ENCODE assay signal across 18 mouse cellular contexts in the genomic region with DNA sequence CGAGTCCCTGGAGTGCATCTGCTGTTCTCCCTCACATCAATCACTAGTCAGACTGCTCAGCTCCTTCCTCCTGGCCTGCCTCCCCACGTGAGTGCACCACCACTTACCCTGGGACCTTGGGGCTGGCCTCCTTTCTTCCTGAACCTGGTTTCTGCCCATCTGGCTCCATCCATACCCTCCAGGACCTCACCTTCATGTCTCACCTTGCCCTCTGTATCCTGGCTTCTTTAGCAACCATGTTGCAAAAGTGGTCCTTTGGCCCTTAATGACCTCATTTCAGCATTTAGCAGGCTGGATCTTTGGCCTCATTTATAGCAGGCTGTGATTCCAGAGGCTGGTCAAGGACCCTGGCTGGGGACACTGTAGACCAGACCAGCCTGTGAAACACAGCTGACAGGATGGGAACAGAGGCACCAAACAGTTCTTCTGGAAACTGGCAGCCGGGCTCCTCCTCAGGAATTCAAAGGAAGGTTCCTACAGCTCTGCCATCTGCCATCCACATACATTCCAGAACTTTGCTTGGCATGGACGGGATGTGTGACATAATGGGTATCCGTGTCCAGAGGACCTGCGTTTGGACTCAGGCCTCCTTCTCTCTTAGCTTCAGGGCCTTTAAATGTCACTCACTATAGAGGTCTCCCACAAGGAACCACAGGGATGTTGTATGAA. TPM values are rescaled to one million over a fixed set of nuclear protein-coding genes. Genes with fewer than 3 reads are reported as not detected.
A peak's percentile ranks its signal among the peaks of the same experiment; 100 is the strongest.
DNase-seq lines count a peak whose midpoint lies in the region; ATAC-seq and TF ChIP-seq lines count a peak whose summit lies in the region.
"Had no signal": no experiment of that assay in that cellular context is flagged by ENCODE, and none has a peak within 500 bp of the region (broad histone marks: within the 10 kb centered on the region; RNA-seq: fewer than 3 reads in every experiment).

No protein-coding gene starts in this region.

- DNase-seq in hindbrain, postnatal 0 days (ENCODE audit: low spot score), result peak; percentile 23
- DNase-seq in hindbrain, embryonic 14.5 days (ENCODE audit: low spot score), result no peak
- DNase-seq in midbrain, postnatal 0 days (ENCODE audit: low spot score), result peak; percentile 13
- DNase-seq in midbrain, embryonic 10.5 days (ENCODE audit: low spot score), result no peak
- peak; percentile 94 to 97 for DNase-seq in cerebellum, adult 2 months
- DNase-seq in cerebellum, postnatal 36 days, result peak; percentile 89 to 94
- no peak for DNase-seq in gastrocnemius, adult 8-10 months (ENCODE audit: low spot score in 2 of 2)
- DNase-seq: heart, adult 11 months; heart, postnatal 14 days; midbrain, embryonic 14.5 days had no signal

- H3K9me3 ChIP-seq in hindbrain, postnatal 0 days (ENCODE audit: low read length), result no peaks in the 10 kb centered on the region
- H3K9me3 ChIP-seq in hindbrain, embryonic 14.5 days (ENCODE audit: control insufficient read depth, low read length), result no peaks in the 10 kb centered on the region
- H3K9me3 ChIP-seq in midbrain, postnatal 0 days (ENCODE audit: low read length), result no peaks in the 10 kb centered on the region
- H3K9me3 ChIP-seq in midbrain, embryonic 10.5 days (replicated peaks), result no peaks in the 10 kb centered on the region
- H3K9me3 ChIP-seq: embryonic facial prominence, embryonic 13.5 days; heart, embryonic 12.5 days; hindbrain, embryonic 12.5 days; kidney, embryonic 15.5 days; limb, embryonic 15.5 days; neural tube, embryonic 15.5 days had no signal

- H3K27ac ChIP-seq in hindbrain, postnatal 0 days, result no peak overlapping the region
- no peak overlapping the region for H3K27ac ChIP-seq in hindbrain, embryonic 14.5 days
- H3K27ac ChIP-seq in midbrain, postnatal 0 days (ENCODE audit: low read depth, low read length), result no peak overlapping the region
- no peak overlapping the region for H3K27ac ChIP-seq in midbrain, embryonic 10.5 days (replicated peaks)
- H3K27ac ChIP-seq in cerebellum, adult 2 months (ENCODE audit: insufficient read depth, low read length), result peak overlapping the region; percentile 72
- H3K27ac ChIP-seq: embryonic facial prominence, embryonic 13.5 days; hindbrain, embryonic 12.5 days; kidney, embryonic 15.5 days; limb, embryonic 15.5 days; neural tube, embryonic 15.5 days had no signal

- WGBS in hindbrain, postnatal 0 days, result 53% methylated on average over 6 of the region's 6 CpGs
- 73% methylated on average over 6 of the region's 6 CpGs for WGBS in hindbrain, embryonic 14.5 days
- 75% methylated on average over 6 of the region's 6 CpGs for WGBS in midbrain, postnatal 0 days
- WGBS in midbrain, embryonic 10.5 days, result 75% methylated on average over 6 of the region's 6 CpGs
- WGBS in cerebellum, adult 2 months, result 8% methylated on average over 6 of the region's 6 CpGs

- H3K27me3 ChIP-seq in hindbrain, postnatal 0 days (ENCODE audit: insufficient read depth, low read length), result no peaks in the 10 kb centered on the region
- no peaks in the 10 kb centered on the region for H3K27me3 ChIP-seq in hindbrain, embryonic 14.5 days (ENCODE audit: control insufficient read depth, insufficient read depth, low read length)
- H3K27me3 ChIP-seq in midbrain, postnatal 0 days (ENCODE audit: insufficient read depth, low read length), result no peaks in the 10 kb centered on the region
- H3K27me3 ChIP-seq in midbrain, embryonic 10.5 days (ENCODE audit: low read depth, poor library complexity, severe bottlenecking), result no peaks in the 10 kb centered on the region
- no peaks in the 10 kb centered on the region for H3K27me3 ChIP-seq in cerebellum, adult 2 months (ENCODE audit: control insufficient read depth, insufficient read depth, low read length)
- H3K27me3 ChIP-seq: embryonic facial prominence, embryonic 13.5 days; hindbrain, embryonic 12.5 days; kidney, embryonic 15.5 days; limb, embryonic 15.5 days; neural tube, embryonic 15.5 days had no signal

- no peaks in the 10 kb centered on the region for H3K36me3 ChIP-seq in hindbrain, postnatal 0 days (ENCODE audit: insufficient read depth, low read length)
- no peaks in the 10 kb centered on the region for H3K36me3 ChIP-seq in hindbrain, embryonic 14.5 days (replicated peaks; ENCODE audit: control insufficient read depth, insufficient read depth)
- no peaks in the 10 kb centered on the region for H3K36me3 ChIP-seq in midbrain, postnatal 0 days (ENCODE audit: insufficient read depth, low read length)
- no peaks in the 10 kb centered on the region for H3K36me3 ChIP-seq in midbrain, embryonic 10.5 days
- H3K36me3 ChIP-seq: embryonic facial prominence, embryonic 13.5 days; heart, embryonic 12.5 days; hindbrain, embryonic 12.5 days; kidney, embryonic 15.5 days; limb, embryonic 15.5 days; neural tube, embryonic 15.5 days had no signal

- TF ChIP-seq CTCF in hindbrain, postnatal 0 days (IDR thresholded peaks at IDR 0.05; ENCODE audit: low read depth), result no peak
- TF ChIP-seq CTCF in midbrain, postnatal 0 days (IDR thresholded peaks at IDR 0.05), result no peak
- no peak for TF ChIP-seq CTCF in cerebellum, adult 2 months (IDR thresholded peaks at IDR 0.05; ENCODE audit: borderline replicate concordance, insufficient read depth, low read depth, low read length)

- H3K9ac ChIP-seq in hindbrain, postnatal 0 days (replicated peaks; ENCODE audit: low read length), result no peak overlapping the region
- no peak overlapping the region for H3K9ac ChIP-seq in hindbrain, embryonic 14.5 days
- no peak overlapping the region for H3K9ac ChIP-seq in midbrain, postnatal 0 days (replicated peaks; ENCODE audit: low read length, poor library complexity, severe bottlenecking)
- H3K9ac ChIP-seq: embryonic facial prominence, embryonic 13.5 days; heart, embryonic 12.5 days; hindbrain, embryonic 12.5 days; kidney, embryonic 15.5 days; limb, embryonic 15.5 days; neural tube, embryonic 15.5 days had no signal

- no peak overlapping the region for H3K4me2 ChIP-seq in hindbrain, postnatal 0 days (ENCODE audit: low read depth, low read length)
- H3K4me2 ChIP-seq in hindbrain, embryonic 14.5 days (replicated peaks), result no peak overlapping the region
- no peak overlapping the region for H3K4me2 ChIP-seq in midbrain, postnatal 0 days (ENCODE audit: low read depth, low read length, poor library complexity, severe bottlenecking)
- H3K4me2 ChIP-seq: embryonic facial prominence, embryonic 13.5 days; heart, embryonic 12.5 days; hindbrain, embryonic 12.5 days; kidney, embryonic 15.5 days; limb, embryonic 15.5 days; neural tube, embryonic 15.5 days had no signal

- no peak overlapping the region for H3K4me3 ChIP-seq in hindbrain, postnatal 0 days (ENCODE audit: low read length)
- no peak overlapping the region for H3K4me3 ChIP-seq in hindbrain, embryonic 14.5 days (replicated peaks; ENCODE audit: low read length)
- H3K4me3 ChIP-seq in midbrain, postnatal 0 days (ENCODE audit: low read depth, low read length), result no peak overlapping the region
- H3K4me3 ChIP-seq in midbrain, embryonic 10.5 days, result no peak overlapping the region
- no peak overlapping the region for H3K4me3 ChIP-seq in cerebellum, adult 2 months (replicated peaks; ENCODE audit: insufficient read depth, low read depth, low read length)
- H3K4me3 ChIP-seq: embryonic facial prominence, embryonic 13.5 days; heart, embryonic 12.5 days; hindbrain, embryonic 12.5 days; kidney, embryonic 15.5 days; limb, embryonic 15.5 days; neural tube, embryonic 15.5 days had no signal

- TF ChIP-seq POLR2A in cerebellum, adult 2 months (IDR thresholded peaks at IDR 0.05; ENCODE audit: borderline replicate concordance, insufficient read depth, low read length), result no peak

- ATAC-seq in hindbrain, postnatal 0 days, result no peak
- no peak for ATAC-seq in hindbrain, embryonic 14.5 days (ENCODE audit: low FRiP score)
- no peak for ATAC-seq in midbrain, postnatal 0 days (ENCODE audit: low FRiP score)
- ATAC-seq in monocyte, adult 5-6 weeks (replicated peaks; ENCODE audit: insufficient number of reproducible peaks, low FRiP score, low TSS enrichment, poor library complexity, severe bottlenecking), result no peak
- ATAC-seq: forebrain, embryonic 16.5 days had no signal

- no peaks in the 10 kb centered on the region for H3K4me1 ChIP-seq in hindbrain, postnatal 0 days (ENCODE audit: insufficient read depth, low read length)
- no peaks in the 10 kb centered on the region for H3K4me1 ChIP-seq in hindbrain, embryonic 14.5 days (replicated peaks; ENCODE audit: control insufficient read depth, insufficient read depth, low read length)
- H3K4me1 ChIP-seq in midbrain, postnatal 0 days (ENCODE audit: insufficient read depth, low read length), result no peaks in the 10 kb centered on the region
- H3K4me1 ChIP-seq in midbrain, embryonic 10.5 days, result no peaks in the 10 kb centered on the region
- H3K4me1 ChIP-seq in cerebellum, adult 2 months (ENCODE audit: control insufficient read depth, insufficient read depth, low read length), result peaks cover 24% of the 10 kb centered on the region
- H3K4me1 ChIP-seq: embryonic facial prominence, embryonic 13.5 days; heart, embryonic 12.5 days; hindbrain, embryonic 12.5 days; kidney, embryonic 15.5 days; neural tube, embryonic 15.5 days had no signal

RNA-seq across cellular contexts. Expression of gene Sdc1, which starts 60.0 kb away (rescaled TPM):
- 17.1 and 20.6 TPM in 2 replicates for total RNA-seq in hindbrain, postnatal 0 days (2014; rRNA removed)
- polyA plus RNA-seq in hindbrain, postnatal 0 days (2015; fragmentation: Nextera tagmentation; extraction: Ambion mirVana), result 12.5 and 14.0 TPM in 2 replicates
- 16.8 and 18.1 TPM in 2 replicates for polyA plus RNA-seq in hindbrain, embryonic 14.5 days (2014; fragmentation: Nextera tagmentation; extraction: Ambion mirVana)
- 16.2 and 21.1 TPM in 2 replicates for total RNA-seq in midbrain, postnatal 0 days (2014; rRNA removed)
- polyA plus RNA-seq in midbrain, postnatal 0 days (2015; fragmentation: Nextera tagmentation; extraction: Ambion mirVana), result 11.7 and 12.3 TPM in 2 replicates
- 110 and 128 TPM in 2 replicates for polyA plus RNA-seq in midbrain, embryonic 10.5 days (2016; fragmentation: Nextera tagmentation; extraction: Ambion mirVana)
- polyA plus RNA-seq in cerebellum, adult 2 months (2012; rRNA removed), result 10.8 and 16.9 TPM in 2 replicates
- total RNA-seq in gastrocnemius, adult 8-10 months (2022), result 1 to 10 TPM in 3 of 4 experiments, under 1 TPM in 1; 0.82 to 3.1 (median 2.1) TPM
- total RNA-seq in monocyte, adult 5-6 weeks (2017), result 4.6 to 7.4 TPM (median 5.4 TPM) in 3 replicates

Comparison
In these comparisons a context has a peak if more than half of its experiments do, and no peak if none do; other contexts are left out.
1. DNase-seq: peak in hindbrain, postnatal 0 days (single experiment), midbrain, postnatal 0 days (single experiment), cerebellum, adult 2 months (2 of 2) and cerebellum, postnatal 36 days (2 of 2); none in hindbrain, embryonic 14.5 days (single experiment), midbrain, embryonic 10.5 days (single experiment) and gastrocnemius, adult 8-10 months (0 of 2).